8 mouse cellular contexts compared by ENCODE assay signal in the genomic region with DNA sequence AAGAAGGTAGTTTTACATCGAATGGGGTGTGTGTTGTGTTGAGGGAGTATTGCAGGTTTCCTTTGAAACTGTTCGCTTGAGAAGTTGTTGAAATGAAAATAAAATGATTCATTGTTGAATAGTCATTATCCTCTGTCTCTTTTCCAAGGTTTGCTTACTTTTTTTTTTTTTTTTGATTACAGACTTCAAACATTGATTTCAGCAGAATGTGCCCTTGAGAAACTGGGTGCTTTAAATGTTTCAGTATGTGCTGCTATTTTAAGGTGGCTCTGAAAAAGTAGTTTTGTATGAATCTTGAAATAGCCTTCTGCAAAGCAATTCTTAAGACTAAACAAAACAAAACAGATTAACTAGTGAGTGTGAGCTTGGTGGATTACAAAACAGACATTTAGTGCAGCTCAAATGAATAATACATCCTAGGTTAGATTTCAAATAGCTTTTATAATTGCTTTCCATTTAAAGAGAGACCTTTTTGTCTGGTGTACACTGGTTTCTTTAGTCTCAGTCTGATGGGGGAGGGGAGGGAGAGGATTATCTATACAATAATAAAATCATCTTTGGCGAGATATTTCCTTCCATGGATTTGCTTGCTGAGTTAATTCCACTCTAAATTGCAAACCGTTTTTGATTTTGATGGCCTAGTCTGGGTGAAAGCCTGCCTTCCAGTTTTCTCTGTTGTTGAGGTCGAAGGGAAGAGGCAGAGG. TPM values are rescaled to one million over a fixed set of nuclear protein-coding genes. Genes with fewer than 3 reads are reported as not detected.
DNase-seq lines count a peak whose midpoint lies in the region; ATAC-seq and TF ChIP-seq lines count a peak whose summit lies in the region.

No protein-coding gene starts in this region.

- H3K9ac ChIP-seq in heart, adult 2 months (ENCODE audit: low read depth, low read length) = no peak overlapping the region; the same call in 1 of the 2 replicates
- H3K9ac ChIP-seq in CH12.LX (ENCODE audit: insufficient read depth, low read depth) = peak overlapping the region; percentile 81
- H3K9ac ChIP-seq in forebrain, embryonic 15.5 days (replicated peaks) = peak overlapping the region; percentile 93
- H3K9ac ChIP-seq in liver, embryonic 14.5 days (replicated peaks) = peak overlapping the region; percentile 96; the same call in 1 of the 2 replicates

- peaks cover 3% of the 10 kb centered on the region for H3K4me1 ChIP-seq in heart, adult 2 months (ENCODE audit: control insufficient read depth, insufficient read depth, low read length)
- peaks cover 2 to 15% of the 10 kb centered on the region in 2 experiments; a peak in 3 of 4 replicates for H3K4me1 ChIP-seq in CH12.LX (ENCODE audit: control insufficient read depth in 1 of 2, insufficient read depth in 2 of 2)
- H3K4me1 ChIP-seq in forebrain, embryonic 15.5 days = peaks cover 48% of the 10 kb centered on the region
- peaks cover 11 to 18% of the 10 kb centered on the region in 2 experiments for H3K4me1 ChIP-seq in liver, embryonic 14.5 days (replicated peaks; ENCODE audit: control insufficient read depth in 2 of 2, insufficient read depth in 2 of 2, low read length in 1 of 2)

- TF ChIP-seq RAD21 in CH12.LX (IDR thresholded peaks at IDR 0.05; ENCODE audit: low read depth, low read length) = no peak

- peaks cover 2% of the 10 kb centered on the region; the same call in 1 of the 2 replicates for H3K79me2 ChIP-seq in heart, adult 2 months (replicated peaks; ENCODE audit: control insufficient read depth, insufficient read depth, low read length)
- peaks cover 23% of the 10 kb centered on the region for H3K79me2 ChIP-seq in CH12.LX (replicated peaks; ENCODE audit: control insufficient read depth, extremely low read depth, insufficient read depth, poor library complexity, severe bottlenecking)

- no peaks in the 10 kb centered on the region for H3K27me3 ChIP-seq in heart, adult 2 months (ENCODE audit: control insufficient read depth, insufficient read depth, low read length)
- no peaks in the 10 kb centered on the region for H3K27me3 ChIP-seq in CH12.LX (replicated peaks)
- no peaks in the 10 kb centered on the region for H3K27me3 ChIP-seq in forebrain, embryonic 15.5 days
- no peaks in the 10 kb centered on the region for H3K27me3 ChIP-seq in liver, embryonic 14.5 days (ENCODE audit: control insufficient read depth, insufficient read depth, low read length)

- intact Hi-C loops in heart, adult 2 months (cut with DNase I) = no loop called here

- H3K4me3 ChIP-seq in heart, adult 2 months = peak overlapping the region; percentile 94
- peak overlapping the region; percentile 37 to 91 (median 72) for H3K4me3 ChIP-seq in CH12.LX (replicated peaks in 1 of 3; ENCODE audit: low read depth in 2 of 3, low read length in 2 of 3, poor library complexity in 1 of 3)
- peak overlapping the region; percentile 81 for H3K4me3 ChIP-seq in forebrain, embryonic 15.5 days
- peak overlapping the region; percentile 16 to 90; a peak in 2 of 4 replicates for H3K4me3 ChIP-seq in liver, embryonic 14.5 days (ENCODE audit: insufficient read depth in 1 of 2, low read depth in 2 of 2, low read length in 2 of 2)

- DNase-seq in heart, adult 2 months = no peak
- DNase-seq in heart, postnatal 4 days = no peak
- DNase-seq in CH12.LX (ENCODE audit: extremely low read depth) = no peak
- no peak for DNase-seq in liver, embryonic 14.5 days (ENCODE audit: low read depth in 3 of 3, low spot score in 3 of 3)
- no peak for DNase-seq in ovary, postnatal 36 days (ENCODE audit: low spot score)
- no peak for DNase-seq in layer of hippocampus, adult 11-12 months (ENCODE audit: low spot score)

- no peak for ATAC-seq in forebrain, embryonic 15.5 days (replicated peaks)
- ATAC-seq in liver, embryonic 14.5 days (ENCODE audit: insufficient read depth) = no peak
- no peak for ATAC-seq in granulocyte monocyte progenitor cell, adult 5-6 weeks (replicated peaks; ENCODE audit: poor library complexity, severe bottlenecking)

- TF ChIP-seq EP300 in heart, adult 2 months (IDR thresholded peaks at IDR 0.05; ENCODE audit: insufficient read depth, low read depth, low read length) = no peak
- TF ChIP-seq EP300 in CH12.LX (IDR thresholded peaks at IDR 0.05; ENCODE audit: low read length) = no peak
- TF ChIP-seq EP300 in liver, embryonic 14.5 days (IDR thresholded peaks at IDR 0.05; ENCODE audit: low read depth) = no peak

- WGBS in heart, adult 2 months = 13% methylated on average over 5 of the region's 5 CpGs
- WGBS in forebrain, embryonic 15.5 days = 0% methylated on average over 5 of the region's 5 CpGs
- WGBS in liver, embryonic 14.5 days (ENCODE audit: insufficient replicate concordance) = 22% methylated on average over 5 of the region's 5 CpGs

- H3K36me3 ChIP-seq in heart, adult 2 months (ENCODE audit: control insufficient read depth, insufficient read depth, low read length) = peaks cover 2% of the 10 kb centered on the region; the same call in 1 of the 2 replicates
- H3K36me3 ChIP-seq in CH12.LX (replicated peaks in 1 of 2; ENCODE audit: control insufficient read depth in 1 of 2, insufficient read depth in 1 of 2, low read length in 1 of 2) = no peaks in the 10 kb centered on the region
- H3K36me3 ChIP-seq in forebrain, embryonic 15.5 days = no peaks in the 10 kb centered on the region
- no peaks in the 10 kb centered on the region for H3K36me3 ChIP-seq in liver, embryonic 14.5 days (replicated peaks; ENCODE audit: control insufficient read depth, insufficient read depth, low read depth)

- H3K4me2 ChIP-seq in CH12.LX (ENCODE audit: insufficient read depth, low read depth, poor library complexity, severe bottlenecking) = peak overlapping the region; percentile 89
- H3K4me2 ChIP-seq in forebrain, embryonic 15.5 days (replicated peaks) = peak overlapping the region; percentile 65
- H3K4me2 ChIP-seq in liver, embryonic 14.5 days (ENCODE audit: low read depth) = peak overlapping the region; percentile 91

- H3K27ac ChIP-seq in heart, adult 2 months = peak overlapping the region; percentile 91
- H3K27ac ChIP-seq in CH12.LX (ENCODE audit: insufficient read depth, low read depth) = no peak overlapping the region
- H3K27ac ChIP-seq in forebrain, embryonic 15.5 days (replicated peaks) = peak overlapping the region; percentile 99
- H3K27ac ChIP-seq in liver, embryonic 14.5 days = no peak overlapping the region

- TF ChIP-seq POLR2A in heart, adult 2 months (IDR thresholded peaks at IDR 0.05; ENCODE audit: insufficient read depth, low read depth, low read length) = no peak
- no peak for TF ChIP-seq POLR2A in CH12.LX (IDR thresholded peaks at IDR 0.05; ENCODE audit: low read depth, low read length)

- in situ Hi-C loops in CH12.LX (cut with MboI; ENCODE audit: low pct_ligation_motif_present, low pct_unique_long_range_greater_than_20kb, low sequenced_read_pairs) = no loop called here

- dilution Hi-C loops in CH12.LX (cut with MboI; ENCODE audit: extremely low pct_ligation_motif_present, extremely low pct_unique_long_range_greater_than_20kb, low sequenced_read_pairs) = no loop called here

- TF ChIP-seq CTCF in heart, adult 2 months (IDR thresholded peaks at IDR 0.05) = no peak
- no peak for TF ChIP-seq CTCF in CH12.LX (conservative IDR thresholded peaks at IDR 0.05 in 1 of 2, IDR thresholded peaks at IDR 0.05 in 1 of 2; ENCODE audit: low read depth in 2 of 2, low read length in 2 of 2)
- TF ChIP-seq CTCF in liver, embryonic 14.5 days (IDR thresholded peaks at IDR 0.05; ENCODE audit: low read depth) = no peak

- no peaks in the 10 kb centered on the region for H3K9me3 ChIP-seq in CH12.LX (replicated peaks; ENCODE audit: low read length)
- H3K9me3 ChIP-seq in forebrain, embryonic 15.5 days = no peaks in the 10 kb centered on the region
- no peaks in the 10 kb centered on the region for H3K9me3 ChIP-seq in liver, embryonic 14.5 days (ENCODE audit: control insufficient read depth, low read length)

TF ChIP-seq in CH12.LX, 34 proteins besides CTCF, POLR2A, EP300 and RAD21 (continues in another document):
- TF ChIP-seq JUND (conservative IDR thresholded peaks at IDR 0.05; ENCODE audit: low read depth, low read length) (no peak), CHD1 (IDR thresholded peaks at IDR 0.05; ENCODE audit: low read depth, low read length) (no peak), BHLHE40 (IDR thresholded peaks at IDR 0.05; ENCODE audit: low read depth, low read length) (no peak), RCOR1 (conservative IDR thresholded peaks at IDR 0.05; ENCODE audit: low read depth, low read length) (no peak), HCFC1 (IDR thresholded peaks at IDR 0.05; ENCODE audit: low read depth, low read length) (no peak), NELFE (IDR thresholded peaks at IDR 0.05; ENCODE audit: low read depth, low read length) (no peak), TCF12 (IDR thresholded peaks at IDR 0.05; ENCODE audit: low read depth, low read length) (no peak), MAZ (IDR thresholded peaks at IDR 0.05; ENCODE audit: low read depth, low read length) (no peak), SIN3A (IDR thresholded peaks at IDR 0.05; ENCODE audit: low read length) (no peak), NRF1 (IDR thresholded peaks at IDR 0.05; ENCODE audit: low read depth, low read length) (no peak)

RNA-seq across cellular contexts. Expression of a gene that starts 1.3 kb away (rescaled TPM):
- total RNA-seq in heart, adult 2 months (2021) = 10 to 100 TPM; 39.0 to 46.4 TPM
- 16.2 and 19.3 TPM in 2 replicates for polyA plus RNA-seq in heart, adult 2 months (2012; rRNA removed)
- total RNA-seq in heart, postnatal 4 days (2021) = 10 to 100 TPM; 70.0 to 72.5 TPM
- total RNA-seq in CH12.LX (2012; rRNA removed) (8.2 and 8.7 TPM in 2 replicates), CH12.LX (2014; rRNA removed) (3.1 and 3.4 TPM in 2 replicates)
- polyA plus RNA-seq in CH12.LX (2012; ENCODE audit: insufficient read length, low read depth) = 28.2 and 36.5 TPM in 2 replicates
- 26.6 and 32.0 TPM in 2 replicates for polyA plus RNA-seq in forebrain, embryonic 15.5 days (2015; fragmentation: Nextera tagmentation; extraction: Ambion mirVana)
- 4.8 and 5.6 TPM in 2 replicates for polyA plus RNA-seq in liver, embryonic 14.5 days (2012; rRNA removed)
- 5.1 and 8.8 TPM in 2 replicates for polyA plus RNA-seq in liver, embryonic 14.5 days (2014; fragmentation: Nextera tagmentation; extraction: Ambion mirVana)
- 78.8 and 90.6 TPM in 2 replicates for total RNA-seq in granulocyte monocyte progenitor cell, adult 5-6 weeks (2014; fragmentation: Nextera tagmentation)
- 11.8 and 22.7 TPM in 2 replicates for total RNA-seq in granulocyte monocyte progenitor cell, adult 5-6 weeks (2017)

RNA-seq across cellular contexts. Expression of a gene that starts 46.3 kb away (rescaled TPM):
- total RNA-seq in heart, adult 2 months (2021) = 100 to 1,000 TPM; 111 to 113 TPM
- polyA plus RNA-seq in heart, adult 2 months (2012; rRNA removed) = 179 and 246 TPM in 2 replicates
- total RNA-seq in heart, postnatal 4 days (2021) = 100 to 1,000 TPM; 303 to 307 TPM
- 1,210 and 1,985 TPM in 2 replicates for total RNA-seq in CH12.LX (2012; rRNA removed)
- 903 and 1,109 TPM in 2 replicates for total RNA-seq in CH12.LX (2014; rRNA removed)
- polyA plus RNA-seq in CH12.LX (2012; ENCODE audit: insufficient read length, low read depth) = 1,272 and 1,619 TPM in 2 replicates
- polyA plus RNA-seq in forebrain, embryonic 15.5 days (2015; fragmentation: Nextera tagmentation; extraction: Ambion mirVana) = 953 and 957 TPM in 2 replicates
- polyA plus RNA-seq in liver, embryonic 14.5 days (2012; rRNA removed) = 167 and 215 TPM in 2 replicates
- 451 and 488 TPM in 2 replicates for polyA plus RNA-seq in liver, embryonic 14.5 days (2014; fragmentation: Nextera tagmentation; extraction: Ambion mirVana)
- total RNA-seq in granulocyte monocyte progenitor cell, adult 5-6 weeks (2014; fragmentation: Nextera tagmentation) = 409 and 424 TPM in 2 replicates
- total RNA-seq in granulocyte monocyte progenitor cell, adult 5-6 weeks (2017) = 380 and 423 TPM in 2 replicates

Comparison
In these comparisons a context has a peak if more than half of its experiments do, and no peak if none do; other contexts are left out.
1. H3K27ac ChIP-seq: peak in heart, adult 2 months (single experiment) and forebrain, embryonic 15.5 days (single experiment); none in CH12.LX (single experiment) and liver, embryonic 14.5 days (single experiment).
2. Peak in every context shown above with its lines, with median percentiles within 50 percentile points of each other: H3K4me3 ChIP-seq and H3K4me2 ChIP-seq.